Mouse (Mus musculus) forebrain, embryonic 10.5 days (tissue): Measurements from ENCODE around the gene Myadm. TPM values are rescaled to one million over a fixed set of nuclear protein-coding genes. Genes with fewer than 3 reads are reported as not detected.

Source experiments
- DNase-seq: peaks from one replicate; pipeline ENCODE4 v3.0.0-alpha.2; 2017; ENCODE audit warnings: low spot score; ENCODE audit errors: extremely low spot score
- H3K27ac ChIP-seq: fragments of 300-500 bp; sonication (generic); 2 replicates; pipeline ENCODE4 v1.5.1; 2016; ENCODE audit warnings: mild to moderate bottlenecking
- H3K27me3 ChIP-seq: fragments of 300-500 bp; sonication (generic); 2 replicates; pipeline ENCODE4 v1.6.1; 2016; ENCODE audit warnings: mild to moderate bottlenecking; ENCODE audit not compliant: poor library complexity, severe bottlenecking
- H3K36me3 ChIP-seq: fragments of 300-500 bp; sonication (generic); replicated peaks from 2 replicates; pipeline ENCODE4 v1.6.1; 2016; ENCODE audit warnings: mild to moderate bottlenecking, moderate library complexity
- H3K4me1 ChIP-seq: fragments of 300-500 bp; sonication (generic); 2 replicates; pipeline ENCODE4 v1.6.1; 2016
- H3K4me3 ChIP-seq: fragments of 300-500 bp; sonication (generic); 2 replicates; pipeline ENCODE4 v1.5.1; 2016; ENCODE audit warnings: mild to moderate bottlenecking, moderate library complexity
- H3K9me3 ChIP-seq: fragments of 300-500 bp; sonication (generic); 2 replicates; pipeline ENCODE4 v1.6.1; 2016; ENCODE audit warnings: mild to moderate bottlenecking, moderate library complexity
- WGBS: fragments of 180-500 bp; shearing (Covaris S2); methylation state at CpG from one replicate; pipeline ENCODE4 v1.1.7; 2016; 5-methylcytosine and 5-hydroxymethylcytosine counted together
- polyA plus RNA-seq: library from polyadenylated mRNA; unstranded; fragments of >200 nt; fragmentation: Nextera tagmentation; extraction: Ambion mirVana; gene quantifications from 2 replicates; pipeline ENCODE4 v1.2.1, GENCODE M21; 2016

Gene Myadm
- polyA plus RNA-seq, 1 experiment from 2014 or later: 20.9 TPM

DNA sequence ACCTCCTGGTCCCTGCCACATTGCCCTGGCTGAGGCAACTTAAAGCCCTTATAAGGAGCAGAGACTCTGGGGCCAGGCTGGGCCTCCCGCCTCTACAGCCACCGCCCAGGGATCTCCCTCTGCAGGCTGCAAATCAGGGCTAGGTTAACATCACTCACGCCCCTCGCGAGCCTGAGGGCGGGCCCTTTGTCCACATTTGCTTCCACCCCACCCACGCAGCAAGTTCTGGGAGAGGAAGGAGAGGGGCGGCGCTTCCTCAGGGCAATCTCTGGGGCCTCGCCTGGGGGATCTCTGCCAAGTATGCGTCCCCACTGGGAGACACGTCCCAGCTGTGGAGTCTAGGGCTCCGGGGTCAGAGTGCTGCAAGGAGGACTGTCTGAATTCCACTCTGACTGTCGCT, 3.9 kb downstream of the Myadm start:
- H3K27me3 ChIP-seq: no peaks in the 10 kb centered on the region
- H3K9me3 ChIP-seq: no peaks in the 10 kb centered on the region
- peaks cover 44% of the 10 kb centered on the region for H3K4me1 ChIP-seq
- peaks cover 27% of the 10 kb centered on the region for H3K36me3 ChIP-seq
- 6% methylated on average over 14 of the region's 14 CpGs for WGBS
- DNase-seq: peak; percentile 56
- H3K4me3 ChIP-seq: peak overlapping the region; percentile 46
- H3K27ac ChIP-seq: peak overlapping the region; percentile 82

DNA sequence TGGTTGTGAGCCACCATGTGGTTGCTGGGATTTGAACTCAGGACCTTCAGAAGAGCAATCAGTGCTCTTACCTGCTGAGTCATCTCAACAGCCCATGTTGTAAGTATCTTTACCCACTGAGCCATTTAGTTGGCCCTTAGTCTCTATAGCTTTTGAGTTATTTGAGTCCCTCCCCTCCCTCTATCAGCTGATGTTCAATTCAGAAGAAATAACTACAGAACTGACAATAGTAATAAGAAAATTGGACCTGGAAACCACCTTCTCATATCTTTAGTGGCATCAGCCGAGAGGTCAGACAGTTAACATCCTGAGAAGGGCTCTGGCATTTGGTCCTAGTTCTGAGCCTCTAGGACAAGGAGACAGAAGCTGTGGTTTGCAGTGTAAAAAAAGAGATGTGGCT, 5.9 kb downstream of the Myadm start:
- Histone ChIP-seq H3K9me3 (no peaks in the 10 kb centered on the region), H3K4me3 (no peak overlapping the region), H3K4me1 (peaks cover 33% of the 10 kb centered on the region), H3K27ac (no peak overlapping the region), H3K27me3 (0 out of 2 replicates have a peak, but pooled peaks cover 1% of the 10 kb centered on the region), H3K36me3 (peaks cover 34% of the 10 kb centered on the region)
- DNase-seq: no peak
- WGBS: 86% methylated on average over 1 of the region's 1 CpGs

DNA sequence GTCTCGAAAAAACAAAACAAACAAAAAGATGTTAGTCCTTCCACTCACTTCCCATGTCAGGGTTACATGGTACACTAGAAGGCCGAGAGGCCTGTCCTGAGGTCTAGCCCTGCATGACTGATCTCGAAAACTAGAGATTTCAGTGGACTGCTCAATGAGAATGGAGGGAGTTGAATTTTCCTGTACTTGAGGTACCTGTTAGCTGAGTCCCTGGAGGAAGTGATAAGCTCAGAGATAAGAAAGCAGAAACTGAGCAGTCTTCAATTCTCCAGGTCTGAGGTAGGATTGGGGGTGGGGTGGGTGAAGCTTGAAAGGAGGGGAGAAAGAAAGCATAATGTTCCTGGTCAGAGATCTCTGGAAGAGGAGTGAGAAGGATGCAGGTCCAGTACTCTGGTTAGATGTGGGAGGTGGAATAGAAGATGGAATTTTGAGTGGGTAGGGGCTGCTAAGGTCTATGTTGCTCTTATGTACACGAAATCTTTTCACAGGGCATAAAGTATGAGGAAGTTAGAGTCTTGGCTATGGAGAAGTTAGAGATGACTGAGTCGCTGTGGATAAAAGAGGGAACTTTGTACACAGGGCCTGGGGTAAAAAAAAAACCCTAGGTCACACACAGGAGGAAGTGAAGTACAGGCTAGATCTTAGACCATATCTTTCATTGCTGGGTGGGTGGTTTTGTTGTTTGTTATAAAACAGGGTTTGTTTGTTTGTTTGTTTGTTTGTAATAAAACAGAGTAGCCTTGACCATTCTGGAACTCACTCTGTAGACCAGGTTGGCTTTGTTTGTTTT, 6.6 kb downstream of the Myadm start:
- H3K27me3 ChIP-seq: peaks cover 9% of the 10 kb centered on the region
- 92% methylated on average over 5 of the region's 5 CpGs for WGBS
- peaks cover 26% of the 10 kb centered on the region for H3K4me1 ChIP-seq
- H3K9me3 ChIP-seq: no peaks in the 10 kb centered on the region
- H3K36me3 ChIP-seq: peaks cover 34% of the 10 kb centered on the region
- no peak overlapping the region for H3K27ac ChIP-seq
- no peak for DNase-seq
- no peak overlapping the region for H3K4me3 ChIP-seq

DNA sequence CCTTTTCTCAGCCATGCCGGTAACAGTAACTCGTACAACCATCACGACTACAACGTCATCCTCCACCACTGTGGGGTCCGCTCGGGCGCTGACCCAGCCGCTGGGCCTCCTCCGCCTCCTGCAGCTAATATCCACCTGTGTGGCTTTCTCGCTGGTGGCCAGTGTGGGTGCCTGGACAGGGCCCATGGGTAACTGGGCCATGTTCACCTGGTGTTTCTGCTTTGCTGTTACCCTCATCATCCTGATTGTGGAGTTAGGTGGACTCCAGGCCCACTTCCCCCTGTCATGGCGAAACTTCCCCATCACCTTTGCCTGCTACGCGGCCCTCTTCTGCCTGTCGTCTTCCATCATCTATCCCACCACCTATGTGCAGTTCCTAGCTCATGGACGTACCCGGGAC, 7.8 kb downstream of the Myadm start:
- H3K9me3 ChIP-seq: no peaks in the 10 kb centered on the region
- DNase-seq: no peak
- no peak overlapping the region for H3K4me3 ChIP-seq
- WGBS: 94% methylated on average over 16 of the region's 16 CpGs
- peaks cover 16% of the 10 kb centered on the region for H3K4me1 ChIP-seq
- H3K36me3 ChIP-seq: peaks cover 34% of the 10 kb centered on the region
- H3K27me3 ChIP-seq: peaks cover 21% of the 10 kb centered on the region
- no peak overlapping the region for H3K27ac ChIP-seq

DNA sequence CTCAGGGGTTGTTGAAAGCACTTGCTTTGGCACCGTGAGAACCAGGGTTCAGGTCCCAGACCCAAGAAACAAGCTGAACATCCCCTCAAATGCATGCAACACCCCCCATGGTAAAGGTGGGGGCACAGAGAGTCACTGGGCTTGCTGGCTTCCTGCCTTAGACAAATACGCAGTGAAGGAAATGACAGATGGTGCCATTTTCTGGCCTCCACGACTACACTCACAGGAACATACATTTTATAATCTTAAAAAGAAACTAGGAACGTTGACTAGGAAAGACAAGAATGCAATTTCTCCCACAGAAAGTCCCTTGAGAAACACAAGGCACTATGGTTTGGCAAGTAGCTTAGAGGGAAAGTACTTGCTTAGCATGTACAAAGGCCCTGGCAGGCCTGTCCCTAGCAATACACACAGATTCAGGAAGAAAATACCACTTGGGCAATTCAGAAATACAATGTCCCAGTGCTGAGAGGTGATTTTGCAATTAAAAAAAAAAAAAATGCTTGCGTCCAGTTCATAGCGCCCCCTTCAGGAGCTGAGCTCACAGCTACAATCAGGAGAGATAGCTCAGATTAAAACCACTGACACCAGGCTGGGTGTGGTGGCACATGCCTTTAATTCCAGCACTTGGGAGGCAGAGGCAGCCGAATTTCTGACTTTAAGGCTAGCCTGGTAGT, 11.2 kb downstream of the Myadm start:
- WGBS: 55% methylated on average over 7 of the region's 7 CpGs
- peaks cover 54% of the 10 kb centered on the region for H3K27me3 ChIP-seq

DNA sequence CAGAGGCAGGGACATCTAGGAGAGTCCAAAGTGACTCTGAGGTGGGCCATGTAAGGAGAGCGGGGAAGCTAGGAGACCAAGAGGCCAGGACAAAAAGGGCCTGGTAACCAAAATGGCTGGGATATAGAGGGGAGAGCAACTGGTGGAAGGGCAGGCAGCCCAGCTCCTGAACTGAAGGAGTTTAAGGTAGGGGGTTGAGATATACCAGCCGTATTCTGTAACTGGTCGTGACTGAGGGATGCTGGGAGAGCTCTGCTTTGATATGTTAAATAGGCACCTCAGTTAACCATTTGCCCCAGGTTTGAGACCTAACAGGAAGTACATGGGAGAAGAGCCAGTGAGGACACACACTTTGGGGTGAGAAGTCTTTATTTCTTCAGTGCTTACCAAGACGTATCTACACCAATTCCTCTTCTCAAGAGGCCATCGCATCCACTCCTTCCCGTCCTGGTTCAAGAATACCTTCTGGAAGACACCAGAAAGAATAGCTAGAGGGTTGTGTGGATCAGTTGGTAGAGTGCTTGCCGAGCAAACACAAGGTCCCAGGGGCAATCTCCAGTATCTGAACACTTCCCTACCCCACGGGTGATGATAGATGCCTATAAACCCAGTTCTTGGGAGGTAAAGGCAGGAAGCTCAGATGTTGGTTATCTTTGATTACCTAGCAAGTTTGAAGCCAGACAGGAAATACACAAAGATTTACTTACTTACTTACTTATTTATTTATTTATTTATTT, 12.2 kb downstream of the Myadm start:
- Histone ChIP-seq H3K4me3 (no peak overlapping the region), H3K36me3 (peaks cover 20% of the 10 kb centered on the region), H3K9me3 (no peaks in the 10 kb centered on the region), H3K27ac (no peak overlapping the region), H3K4me1 (peaks cover 38% of the 10 kb centered on the region), H3K27me3 (peaks cover 64% of the 10 kb centered on the region)
- WGBS: 81% methylated on average over 8 of the region's 8 CpGs
- DNase-seq: no peak

More for the DNA sequence above, 11.2 kb downstream of the Myadm start:
- Histone ChIP-seq H3K4me1 (peaks cover 34% of the 10 kb centered on the region), H3K27ac (no peak overlapping the region), H3K36me3 (peaks cover 22% of the 10 kb centered on the region), H3K9me3 (no peaks in the 10 kb centered on the region), H3K4me3 (no peak overlapping the region)
- DNase-seq: no peak

DNA sequence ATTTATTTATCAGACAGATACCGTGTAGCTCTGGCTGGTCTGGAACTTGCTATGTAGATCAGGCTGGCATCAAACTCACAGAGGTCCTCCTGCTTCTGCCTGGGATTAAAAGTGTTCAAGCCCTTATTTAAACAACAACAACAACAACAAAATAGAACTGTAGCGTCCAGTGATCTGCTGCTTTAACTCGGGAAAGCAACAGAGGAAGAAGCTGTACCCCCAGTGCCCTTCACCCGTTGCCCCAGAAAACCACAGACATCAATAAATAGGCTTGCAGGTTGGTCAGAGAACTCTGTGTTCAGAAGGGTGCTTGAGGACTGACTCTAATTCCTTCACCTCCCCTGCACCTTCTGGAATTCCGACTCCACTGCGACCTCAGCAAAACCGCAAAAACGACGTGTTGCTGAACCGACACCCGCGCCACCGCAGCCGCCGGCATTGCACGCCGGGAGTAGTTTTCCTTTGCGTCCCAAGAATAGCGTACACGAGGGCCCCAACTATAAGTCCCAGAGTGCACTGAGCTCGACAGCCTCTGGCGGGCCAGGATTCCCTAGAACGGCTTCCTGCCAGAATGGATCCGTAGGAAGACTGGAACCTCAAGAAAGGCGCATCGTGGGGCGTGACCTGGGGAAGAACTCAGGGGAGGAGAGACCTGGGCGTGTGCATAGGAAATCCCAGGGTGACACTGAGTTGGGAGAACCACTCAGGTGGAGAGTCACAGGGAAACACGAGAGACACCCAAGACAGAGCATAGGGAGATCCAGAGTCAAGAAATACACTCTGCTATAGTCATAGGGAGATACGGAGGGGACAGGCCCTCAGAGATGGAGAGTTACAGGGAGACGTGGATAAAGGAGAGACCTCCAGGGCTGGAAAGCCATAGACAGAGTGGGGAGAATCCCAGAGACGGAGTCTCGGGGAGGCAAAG, 13.0 kb downstream of the Myadm start:
- H3K4me1 ChIP-seq: peaks cover 38% of the 10 kb centered on the region
- H3K9me3 ChIP-seq: no peaks in the 10 kb centered on the region
- WGBS: 8% methylated on average over 33 of the region's 33 CpGs
- peaks cover 69% of the 10 kb centered on the region for H3K27me3 ChIP-seq
- 0 out of 2 replicates have a peak overlapping the region, but pooled peaks have one; percentile 44 for H3K27ac ChIP-seq
- H3K36me3 ChIP-seq: peaks cover 15% of the 10 kb centered on the region
- peak; percentile 32 for DNase-seq
- peak overlapping the region; percentile 59 for H3K4me3 ChIP-seq

DNA sequence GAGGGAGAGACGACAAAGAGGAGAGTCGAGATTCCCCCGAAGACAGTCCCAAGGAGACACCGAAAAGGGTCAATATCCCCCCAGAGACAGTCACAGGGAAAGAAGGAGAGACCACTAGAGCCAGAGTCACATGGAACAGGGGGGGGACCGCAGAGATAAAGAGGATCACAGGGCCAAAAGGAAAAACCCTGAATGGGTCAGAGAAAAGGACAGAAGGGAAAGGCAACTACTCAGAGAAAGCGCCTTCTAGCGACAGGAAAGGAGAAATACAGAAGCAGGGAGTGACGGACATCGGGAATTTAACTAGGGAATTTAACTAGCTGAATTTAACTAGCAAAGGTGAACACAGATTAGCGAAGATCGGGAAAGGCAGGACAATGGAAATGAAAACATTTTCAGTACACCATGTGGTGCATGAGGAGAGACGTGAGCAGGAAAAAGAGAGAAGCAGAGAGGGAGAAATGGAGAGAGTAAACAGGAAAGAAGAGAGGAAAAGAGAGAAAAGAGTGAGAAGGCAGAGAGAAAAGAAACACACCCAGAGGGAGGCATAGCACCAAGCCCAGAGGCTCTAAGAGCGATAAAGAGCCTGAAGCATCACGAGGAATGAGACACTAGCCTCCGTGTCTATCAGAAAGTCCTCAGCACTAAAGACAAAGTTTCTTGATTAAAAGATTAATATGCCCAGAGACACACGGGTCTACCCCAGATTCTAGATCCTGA, 13.8 kb downstream of the Myadm start:
- Histone ChIP-seq H3K4me1 (peaks cover 38% of the 10 kb centered on the region), H3K27me3 (peaks cover 69% of the 10 kb centered on the region), H3K9me3 (no peaks in the 10 kb centered on the region), H3K36me3 (peaks cover 7% of the 10 kb centered on the region), H3K27ac (0 out of 2 replicates have a peak overlapping the region, but pooled peaks have one; percentile 72), H3K4me3 (peak overlapping the region; percentile 59)
- whole genome bisulfite sequencing: under 1% methylated on average over 16 of the region's 16 CpGs
- peak; percentile 21 for DNase-seq

DNA sequence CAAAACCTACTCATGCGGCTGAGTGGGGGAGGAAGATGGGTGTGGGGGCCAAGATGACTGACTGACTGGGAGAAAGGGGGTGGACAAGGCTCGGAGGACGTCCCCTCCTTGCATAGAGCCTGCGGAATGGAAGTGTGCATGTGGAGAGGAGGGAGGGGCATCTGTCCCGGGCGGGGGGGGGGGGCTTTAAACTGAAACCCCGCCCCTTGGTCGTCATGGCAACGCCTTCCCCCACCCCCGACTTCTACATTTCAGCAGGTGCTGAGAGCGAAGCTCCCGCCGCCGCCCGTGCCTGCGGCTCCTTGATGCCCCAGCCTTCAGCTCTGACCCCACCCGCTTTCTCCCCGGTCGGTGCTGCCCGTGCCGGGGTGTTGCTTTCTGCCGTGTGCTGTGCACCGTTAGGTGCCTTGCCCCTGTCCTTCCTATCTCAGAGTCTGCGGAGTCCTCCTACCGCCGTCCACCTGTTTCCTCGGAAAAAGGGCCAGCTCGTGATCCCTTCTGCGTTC, 14.4 kb downstream of the Myadm start:
- Histone ChIP-seq H3K9me3 (no peaks in the 10 kb centered on the region), H3K4me1 (peaks cover 38% of the 10 kb centered on the region), H3K27ac (peak overlapping the region; percentile 72), H3K4me3 (peak overlapping the region; percentile 59), H3K27me3 (peaks cover 69% of the 10 kb centered on the region), H3K36me3 (peaks cover 2% of the 10 kb centered on the region; the same call in 1 of the 2 replicates)
- WGBS: 1% methylated on average over 29 of the region's 29 CpGs
- DNase-seq: peak; percentile 57

DNA sequence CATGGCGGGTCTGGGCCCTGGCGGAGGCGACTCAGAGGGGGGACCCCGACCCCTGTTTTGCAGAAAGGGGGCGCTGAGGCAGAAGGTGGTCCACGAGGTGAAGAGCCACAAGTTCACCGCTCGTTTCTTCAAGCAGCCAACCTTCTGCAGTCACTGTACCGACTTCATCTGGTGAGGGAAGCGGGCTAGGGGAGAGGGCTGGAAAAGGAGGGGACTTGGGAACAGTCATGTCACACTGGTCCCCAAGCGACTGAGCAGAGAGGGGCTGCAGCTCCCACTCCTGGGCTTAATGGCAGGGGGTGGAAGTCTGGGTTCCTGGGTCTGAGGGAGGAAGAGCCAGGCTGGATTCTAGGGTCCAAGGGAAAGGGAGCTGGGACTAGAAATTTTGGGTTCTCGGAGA, 14.9 kb downstream of the Myadm start:
- Histone ChIP-seq H3K27ac (peak overlapping the region; percentile 72), H3K27me3 (peaks cover 69% of the 10 kb centered on the region), H3K4me3 (peak overlapping the region; percentile 59), H3K4me1 (peaks cover 38% of the 10 kb centered on the region), H3K9me3 (no peaks in the 10 kb centered on the region), H3K36me3 (no peaks in the 10 kb centered on the region)
- DNase-seq: no peak
- WGBS: under 1% methylated on average over 12 of the region's 12 CpGs

DNA sequence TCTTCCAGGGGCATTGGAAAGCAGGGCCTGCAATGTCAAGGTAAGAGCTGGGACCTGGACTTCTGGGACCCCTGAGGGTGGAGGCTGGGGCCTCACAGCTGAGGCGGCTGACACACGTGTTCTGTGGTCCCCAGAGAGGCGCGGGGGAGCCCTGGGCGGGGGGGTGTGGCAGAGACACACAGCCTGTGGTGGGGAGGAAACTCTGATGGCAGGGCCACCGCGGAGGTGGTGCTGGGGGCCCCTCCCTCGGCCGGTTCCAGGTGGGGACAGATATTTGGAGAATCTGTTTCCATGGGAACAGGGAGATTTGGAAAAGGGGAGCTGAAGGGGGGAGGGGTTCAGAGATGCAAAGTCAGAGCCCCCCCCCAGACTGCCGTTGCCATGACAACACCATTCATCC, 15.4 kb downstream of the Myadm start:
- H3K36me3 ChIP-seq: no peaks in the 10 kb centered on the region
- peak overlapping the region; percentile 59 for H3K4me3 ChIP-seq
- DNase-seq: peak; percentile 26
- H3K4me1 ChIP-seq: peaks cover 38% of the 10 kb centered on the region
- H3K27me3 ChIP-seq: peaks cover 69% of the 10 kb centered on the region
- 4% methylated on average over 10 of the region's 10 CpGs for WGBS
- no peak overlapping the region for H3K27ac ChIP-seq
- H3K9me3 ChIP-seq: no peaks in the 10 kb centered on the region
